Mouse (Mus musculus): ENCODE data around the gene Ncdn.

Gene Ncdn

DNA sequence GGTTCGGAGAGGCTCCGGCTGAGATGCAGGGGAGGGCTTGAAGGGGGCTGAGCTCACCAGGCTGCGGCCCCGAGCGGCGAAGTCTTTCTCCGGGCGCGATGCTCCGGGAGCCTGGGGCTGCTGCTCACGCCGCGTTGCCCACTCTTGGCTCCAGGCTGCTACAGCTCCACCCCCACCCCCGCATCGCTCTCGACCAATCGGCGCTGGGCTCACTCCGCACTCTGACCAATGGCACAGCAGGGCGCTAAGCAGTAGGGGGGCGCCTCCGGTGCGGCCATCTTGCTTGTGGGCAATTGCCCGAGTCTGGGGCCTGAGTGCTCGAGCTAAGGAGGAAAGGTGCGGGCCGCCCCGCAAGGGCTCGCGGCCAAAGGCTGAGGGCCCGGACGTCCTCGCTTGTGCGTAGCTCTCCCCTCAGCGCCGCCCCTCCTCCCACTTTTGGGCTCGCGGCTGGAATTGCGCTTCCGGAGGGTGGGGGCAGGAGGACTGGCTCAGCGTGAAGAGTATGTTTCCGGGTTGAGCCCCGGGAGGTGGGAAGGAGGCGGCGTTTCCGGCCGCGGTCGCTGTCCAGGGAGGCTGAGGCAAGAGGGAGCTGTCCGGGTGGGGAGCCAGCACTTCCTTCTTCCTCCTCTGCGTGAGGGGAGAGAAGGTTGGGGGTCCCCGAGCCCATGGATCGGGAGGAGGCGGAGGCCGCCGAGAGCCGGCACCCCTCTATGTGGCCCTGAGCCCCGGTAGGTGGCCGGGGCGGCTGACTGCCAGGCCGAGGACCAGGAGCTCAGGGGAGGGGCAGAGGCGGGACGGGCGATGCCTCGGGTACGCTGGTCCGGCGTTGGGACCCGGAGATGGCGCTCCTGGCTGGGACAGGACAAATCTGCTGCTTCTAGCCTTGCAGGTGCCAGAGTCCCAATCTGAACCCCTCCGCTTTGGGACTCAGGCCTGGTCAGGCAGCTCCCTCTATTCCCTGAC is at the start of gene Ncdn, which contains the start of gene AU040320:
TSS of gene Ncdn (minus strand) at position 171 of the 963 bp plus-strand sequence.
TSS of gene AU040320 (plus strand) at position 277 of the 963 bp plus-strand sequence.
- DNase-seq (ENCODE audit: low spot score in 2 of 2), result peak; percentile 96

DNA sequence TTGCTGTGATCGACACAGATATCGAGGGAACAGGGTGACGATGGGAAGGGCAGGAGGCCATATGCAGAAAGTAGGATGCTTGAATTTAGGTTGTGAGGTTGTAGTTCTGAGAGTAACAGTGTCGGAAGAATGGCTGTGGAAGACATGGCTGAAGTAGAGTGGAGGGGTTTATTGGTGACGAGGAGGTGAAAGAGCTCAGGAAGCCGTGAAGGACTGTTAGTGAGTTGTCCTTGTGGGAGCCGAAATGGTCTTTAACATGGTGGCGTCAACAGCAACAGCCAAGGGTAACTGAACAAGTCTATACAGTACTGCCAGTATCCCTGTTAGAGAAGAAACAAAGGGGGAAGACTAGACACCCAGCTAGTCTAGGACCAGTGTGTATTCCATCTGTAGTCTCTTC is 48.9 kb upstream of the Ncdn start:
- DNase-seq (ENCODE audit: low spot score in 2 of 2), result no peak

GRCm38 (mm10) chr4:126792341-126793102 is 39.3 kb upstream of the Ncdn start:
- DNase-seq (ENCODE audit: low spot score in 2 of 2), result no peak

- DNase-seq (ENCODE audit: low spot score in 2 of 2), result no peak
Measured at GRCm38 (mm10) chr4:126782996-126783395, 29.8 kb upstream of the Ncdn start.

GRCm38 (mm10) chr4:126782512-126782911 is 29.3 kb upstream of the Ncdn start:
- no peak for DNase-seq (ENCODE audit: low spot score in 2 of 2)

DNA sequence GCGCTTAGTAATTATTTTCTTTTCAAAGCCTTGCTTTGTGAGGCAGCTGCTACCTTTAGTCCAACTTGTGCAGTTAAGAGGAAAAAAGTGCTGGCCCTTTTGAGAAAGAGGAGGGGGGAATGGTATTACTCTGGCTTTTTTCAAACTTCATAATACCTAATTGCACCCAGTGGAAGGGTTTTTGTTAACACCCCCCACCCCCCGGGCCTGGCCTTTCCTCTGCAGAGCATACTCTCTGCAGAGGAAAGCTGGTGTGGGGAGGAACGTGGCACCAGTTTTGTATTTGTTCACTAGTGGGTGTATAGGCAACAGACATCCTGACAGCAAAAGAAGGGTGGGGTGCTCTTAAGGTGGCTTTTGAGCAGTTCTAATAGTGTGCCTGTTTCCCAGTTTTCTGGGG is 28.6 kb upstream of the Ncdn start:
- no peak for DNase-seq (ENCODE audit: low spot score in 2 of 2)

GRCm38 (mm10) chr4:126779826-126780775 is 26.9 kb upstream of the Ncdn start:
- DNase-seq (ENCODE audit: low spot score in 2 of 2), result no peak

DNA sequence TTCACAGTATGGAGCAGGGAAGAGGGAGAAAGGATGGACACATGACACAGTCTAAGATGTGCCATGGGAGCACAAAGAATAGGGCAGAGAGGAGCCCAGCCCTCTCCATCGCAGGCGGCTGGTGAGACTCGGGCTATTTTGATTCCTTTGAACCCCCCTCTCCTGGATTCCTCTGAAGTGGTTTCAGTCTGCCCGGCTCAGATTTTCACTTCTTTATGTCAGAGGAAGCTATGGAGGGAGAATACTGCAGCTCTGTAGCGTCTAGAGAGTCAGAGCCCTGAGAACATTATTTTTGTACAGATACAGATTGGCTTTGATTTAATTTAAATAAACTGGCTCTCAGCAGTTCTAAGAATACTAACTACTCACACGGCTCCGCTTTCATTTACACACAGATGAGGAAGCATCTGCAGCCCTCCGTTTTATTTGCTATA is 25.9 kb upstream of the Ncdn start:
- no peak for DNase-seq (ENCODE audit: low spot score in 2 of 2)

GRCm38 (mm10) chr4:126775182-126775581 is 21.9 kb upstream of the Ncdn start:
- DNase-seq (ENCODE audit: low spot score in 2 of 2), result no peak

DNA sequence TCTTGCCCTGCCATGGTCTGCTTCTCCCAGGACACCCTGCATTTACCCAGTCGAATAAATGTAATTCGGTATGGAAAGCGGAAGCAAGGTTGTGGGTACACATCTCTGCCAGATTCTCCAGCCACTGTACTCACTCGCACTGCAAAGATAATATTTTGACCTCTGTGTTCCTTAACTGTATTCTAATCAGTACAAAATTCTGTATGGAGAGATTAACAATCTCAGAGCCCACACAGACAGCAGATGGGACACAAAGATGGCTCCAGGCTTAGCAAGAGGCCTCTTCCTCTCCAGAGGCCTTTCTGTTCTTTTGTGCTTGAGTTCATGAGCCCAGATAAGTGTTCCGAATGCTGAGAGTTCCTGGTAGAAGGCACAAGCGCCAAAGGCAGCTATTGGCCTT is 20.6 kb upstream of the Ncdn start:
- DNase-seq (ENCODE audit: low spot score in 2 of 2), result no peak

DNA sequence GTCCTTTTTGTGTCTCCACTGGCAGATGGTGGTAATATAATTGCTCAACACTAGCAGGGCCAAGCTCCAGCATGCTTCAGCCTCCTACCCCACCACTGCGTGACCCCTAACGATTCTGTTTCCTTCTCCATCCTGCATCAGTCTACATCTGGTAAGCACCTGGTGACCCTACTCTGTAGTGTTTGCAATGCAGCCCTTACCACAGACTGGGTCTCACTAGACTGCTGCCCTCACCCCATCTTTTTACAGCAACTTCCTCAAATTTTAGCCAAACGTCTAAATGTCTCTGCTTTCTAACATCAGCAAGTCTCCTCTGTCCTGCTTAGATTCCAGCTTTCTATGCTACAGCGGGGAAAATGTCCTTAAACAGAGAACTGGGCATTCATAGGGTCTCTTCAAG is 17.6 kb upstream of the Ncdn start:
- no peak for DNase-seq (ENCODE audit: low spot score in 2 of 2)

GRCm38 (mm10) chr4:126769800-126770563 is 16.7 kb upstream of the Ncdn start:
- DNase-seq (ENCODE audit: low spot score in 2 of 2), result no peak

DNA sequence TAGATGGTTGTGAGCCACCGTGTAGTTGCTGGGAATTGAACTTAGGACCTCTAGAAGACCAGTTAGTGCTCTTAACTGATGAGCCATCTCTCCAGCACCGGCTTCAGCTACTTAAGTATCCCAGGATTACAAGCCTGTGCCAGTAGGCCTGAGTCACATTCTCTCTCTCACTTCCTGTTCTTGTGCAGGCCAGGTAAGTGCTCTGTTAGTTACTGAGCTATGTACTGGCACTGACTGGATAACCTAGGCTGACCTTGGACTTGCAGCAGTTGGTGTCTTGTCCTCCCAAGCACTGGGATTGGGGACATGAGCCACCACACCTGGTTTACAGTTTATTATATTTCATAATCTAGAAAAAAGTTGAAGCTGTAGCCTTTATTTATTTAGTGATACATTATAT is 10.2 kb upstream of the Ncdn start:
- DNase-seq (ENCODE audit: low spot score in 2 of 2), result no peak

DNA sequence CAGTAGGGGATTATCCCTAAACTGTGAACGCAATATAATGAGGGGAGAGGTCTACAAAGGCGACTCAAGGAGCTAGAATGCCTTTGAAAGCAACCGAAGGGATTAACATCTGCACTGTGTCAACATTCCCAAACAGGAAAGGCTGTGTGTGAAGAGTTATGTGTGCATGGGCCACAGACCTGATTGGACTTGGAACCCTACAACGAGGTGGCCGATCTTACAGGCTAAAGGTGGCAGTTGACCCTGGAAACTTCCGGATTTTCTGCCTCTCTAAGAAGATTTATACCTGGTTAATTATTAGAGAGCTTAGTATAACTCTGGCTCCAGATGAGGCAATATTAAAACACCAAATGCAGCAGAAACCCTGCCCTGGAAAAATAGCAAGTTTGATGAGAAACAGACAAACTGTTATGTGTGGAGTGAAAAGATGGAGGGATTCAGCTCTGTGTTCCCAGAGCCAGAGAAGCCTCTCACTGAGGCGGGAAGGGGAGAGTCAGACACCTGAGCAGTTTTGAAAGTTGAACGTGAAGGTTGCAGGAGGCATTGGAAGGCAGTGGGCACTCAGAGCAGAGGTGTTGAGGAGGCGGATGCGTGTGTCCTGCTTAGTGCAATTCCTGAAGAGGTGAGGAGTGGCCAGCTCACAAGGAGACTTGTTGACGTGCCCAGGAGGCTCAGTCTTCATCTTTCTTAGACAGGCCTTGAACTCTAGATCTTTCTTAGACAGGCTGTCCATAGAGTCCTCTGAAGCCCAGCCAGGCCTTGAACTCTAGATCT is 9.5 kb upstream of the Ncdn start:
- DNase-seq (ENCODE audit: low spot score in 2 of 2), result no peak

GRCm38 (mm10) chr4:126759435-126759834 is 6.2 kb upstream of the Ncdn start:
- DNase-seq (ENCODE audit: low spot score in 2 of 2), result no peak

- no peak for DNase-seq (ENCODE audit: low spot score in 2 of 2)
Measured at GRCm38 (mm10) chr4:126758299-126758698, 5.1 kb upstream of the Ncdn start.

DNA sequence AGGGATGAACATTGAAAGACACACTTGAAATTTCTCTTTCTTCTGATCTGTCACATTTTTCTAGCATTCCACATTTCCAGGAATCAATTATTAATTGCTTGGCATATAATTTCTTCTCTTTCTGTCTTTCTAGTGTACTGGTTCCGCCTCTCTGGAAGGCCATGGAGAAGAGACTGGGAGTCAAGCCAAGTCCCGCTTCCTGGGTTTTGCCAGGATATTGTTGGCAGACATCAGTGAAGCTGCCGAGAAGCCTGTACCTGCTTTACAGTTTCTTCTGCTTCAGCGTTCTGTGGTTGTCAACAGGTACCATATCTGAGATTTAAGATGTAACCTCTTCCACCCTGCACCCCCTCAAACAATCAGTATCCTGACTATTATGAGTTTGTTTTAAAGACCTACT is 3.5 kb upstream of the Ncdn start:
- no peak for DNase-seq (ENCODE audit: low spot score in 2 of 2)

DNA sequence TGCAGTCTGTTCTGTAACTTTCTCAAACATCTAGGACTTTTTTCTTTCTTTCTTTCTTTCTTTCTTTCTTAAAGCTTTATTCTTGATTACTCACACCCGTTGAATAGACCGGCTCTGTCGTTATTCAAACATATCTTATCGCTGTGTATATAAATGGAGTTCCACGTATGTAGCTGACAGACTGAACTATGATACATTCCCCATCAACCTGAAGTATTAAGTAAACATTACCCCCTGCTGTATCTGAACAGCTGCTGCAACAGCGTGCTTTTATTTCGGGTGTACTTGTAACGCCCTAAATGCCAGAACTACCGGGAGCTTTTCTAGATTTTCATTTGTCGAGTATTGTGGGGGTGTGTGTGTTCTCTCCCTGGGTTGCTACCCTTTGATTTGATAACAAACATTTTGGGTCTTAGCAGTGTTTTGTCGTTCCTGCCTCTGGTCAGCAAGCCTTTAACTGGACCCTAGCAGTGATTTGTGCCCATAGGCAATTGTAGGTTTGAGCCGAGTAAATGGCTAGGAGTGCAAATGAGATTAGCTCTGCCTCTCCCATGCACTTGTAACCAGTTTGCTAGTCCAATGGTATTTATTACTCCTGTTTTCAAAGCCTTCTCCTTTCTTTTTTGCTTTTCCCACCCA is 1.6 kb upstream of the Ncdn start:
- DNase-seq (ENCODE audit: low spot score in 2 of 2), result no peak

- DNase-seq (ENCODE audit: low spot score in 2 of 2), result no peak
Measured at GRCm38 (mm10) chr4:126754231-126754611, 983 bp upstream of the Ncdn start.
